Mouse (Mus musculus) liver, embryonic 14.5 days (tissue): ENCODE measurements at regions not wholly inside any gene's neighbourhood (a gene's known extent, or its start where the extent isn't known, plus 50 kb on each side); places are given as distances from the start of the nearest gene placed in this dataset.

Source experiments
- CTCF ChIP-seq: IDR thresholded peaks from 2 replicates; pipeline ENCODE4 v1.5.1; 2016; ENCODE audit warnings: antibody characterized with exemption, low read depth, control low read depth
- EP300 ChIP-seq: IDR thresholded peaks from 2 replicates; pipeline ENCODE4 v1.6.1; 2016; ENCODE audit warnings: antibody characterized with exemption, low read depth

GRCm38 (mm10) chr12:106429991-106430390 is 420.0 kb downstream of the Vrk1 start:
- TF ChIP-seq CTCF = no peak
- no peak for TF ChIP-seq EP300
